Mouse (Mus musculus) testis, adult 2 months (tissue): Measurements from ENCODE around the gene Fam84a. TPM values are rescaled to one million over a fixed set of nuclear protein-coding genes. Genes with fewer than 3 reads are reported as not detected.

Experiments used
- H3K27ac ChIP-seq: fragments of 200-500 bp; 2 replicates; pipeline ENCODE4 v1.5.1; 2012; ENCODE audit warnings: low read depth, low read length; ENCODE audit not compliant: control insufficient read depth, insufficient read depth
- H3K27me3 ChIP-seq: fragments of 200-500 bp; 2 replicates; pipeline ENCODE4 v1.6.1; 2012; ENCODE audit warnings: mild to moderate bottlenecking, low read length, moderate library complexity; ENCODE audit not compliant: control insufficient read depth, insufficient read depth
- H3K36me3 ChIP-seq: fragments of 200-500 bp; 2 replicates; pipeline ENCODE4 v1.6.1; 2012; ENCODE audit warnings: mild to moderate bottlenecking, low read length; ENCODE audit not compliant: control insufficient read depth, insufficient read depth
- H3K4me1 ChIP-seq: fragments of 200-500 bp; 2 replicates; pipeline ENCODE4 v1.6.1; 2012; ENCODE audit warnings: low read length; ENCODE audit not compliant: control insufficient read depth, insufficient read depth
- H3K4me3 ChIP-seq: fragments of 200-500 bp; 2 replicates; pipeline ENCODE4 v1.5.1; 2012; ENCODE audit warnings: low read depth, mild to moderate bottlenecking, low read length, moderate library complexity, mixed read lengths; ENCODE audit not compliant: control insufficient read depth
- CTCF ChIP-seq: fragments of 200-500 bp; IDR thresholded peaks from 2 replicates; pipeline ENCODE4 v1.5.1; 2012; ENCODE audit warnings: low read depth, mild to moderate bottlenecking, inconsistent platforms, low read length, moderate library complexity; ENCODE audit not compliant: control insufficient read depth, insufficient read depth, insufficient replicate concordance
- POLR2A ChIP-seq: fragments of 200-500 bp; IDR thresholded peaks from 2 replicates; pipeline ENCODE4 v1.6.1; 2012; ENCODE audit warnings: low read depth, mild to moderate bottlenecking, inconsistent platforms, low read length, moderate library complexity; ENCODE audit not compliant: control insufficient read depth
- polyA plus RNA-seq: library from polyadenylated mRNA; depleted of rRNA; stranded (reverse); fragments of >200 nt; gene quantifications from 2 replicates; pipeline ENCODE4 v1.2.3, GENCODE M21; 2012

Fam84a gene
- polyA plus RNA-seq, 1 experiment, result 14.9 TPM

GRCm38 (mm10) chr12:14150568-14150909, 1.3 kb downstream of the Fam84a start:
- TF ChIP-seq POLR2A (no peak), CTCF (no peak)
- Histone ChIP-seq H3K36me3 (peaks cover 3% of the 10 kb centered on the region; the same call in 1 of the 2 replicates), H3K27ac (no peak overlapping the region), H3K4me1 (peaks cover 19% of the 10 kb centered on the region), H3K4me3 (peak overlapping the region; percentile 89), H3K27me3 (no peaks in the 10 kb centered on the region)

- Histone ChIP-seq H3K27ac (no peak overlapping the region), H3K27me3 (no peaks in the 10 kb centered on the region)
Observed at GRCm38 (mm10) chr12:14149843-14150567, 1.8 kb downstream of the Fam84a start.

GRCm38 (mm10) chr12:14149022-14149842, 2.6 kb downstream of the Fam84a start:
- peaks cover 3% of the 10 kb centered on the region; the same call in 1 of the 2 replicates for H3K36me3 ChIP-seq
- TF ChIP-seq CTCF (no peak), POLR2A (no peak)
- H3K4me3 ChIP-seq, result peak overlapping the region; percentile 89
- no peak overlapping the region for H3K27ac ChIP-seq
- H3K4me1 ChIP-seq, result peaks cover 19% of the 10 kb centered on the region
- H3K27me3 ChIP-seq, result no peaks in the 10 kb centered on the region

More at GRCm38 (mm10) chr12:14149843-14150567, 1.8 kb downstream of the Fam84a start:
- peaks cover 19% of the 10 kb centered on the region for H3K4me1 ChIP-seq
- peak overlapping the region; percentile 89 for H3K4me3 ChIP-seq
- no peak for TF ChIP-seq POLR2A
- no peak for TF ChIP-seq CTCF
- H3K36me3 ChIP-seq, result peaks cover 3% of the 10 kb centered on the region; the same call in 1 of the 2 replicates

- no peak for TF ChIP-seq POLR2A
- no peak for TF ChIP-seq CTCF
- Histone ChIP-seq H3K4me1 (no peaks in the 10 kb centered on the region), H3K27ac (no peak overlapping the region), H3K27me3 (no peaks in the 10 kb centered on the region), H3K36me3 (no peaks in the 10 kb centered on the region), H3K4me3 (no peak overlapping the region)
Observed at GRCm38 (mm10) chr12:14137046-14137445, 14.8 kb downstream of the Fam84a start.

- Histone ChIP-seq H3K4me3 (no peak overlapping the region), H3K27me3 (no peaks in the 10 kb centered on the region), H3K27ac (no peak overlapping the region), H3K4me1 (no peaks in the 10 kb centered on the region), H3K36me3 (no peaks in the 10 kb centered on the region)
- TF ChIP-seq CTCF (no peak), POLR2A (no peak)
Observed at GRCm38 (mm10) chr12:14114730-14115129, 37.1 kb downstream of the Fam84a start.

- H3K27ac ChIP-seq, result no peak overlapping the region
- TF ChIP-seq CTCF, result no peak
- TF ChIP-seq POLR2A, result no peak
- H3K4me1 ChIP-seq, result no peaks in the 10 kb centered on the region
- no peaks in the 10 kb centered on the region for H3K36me3 ChIP-seq
- H3K27me3 ChIP-seq, result no peaks in the 10 kb centered on the region
- H3K4me3 ChIP-seq, result no peak overlapping the region
Observed at GRCm38 (mm10) chr12:14096944-14097343, 54.9 kb downstream of the Fam84a start.
